Mouse (Mus musculus) hindbrain, embryonic 16.5 days (tissue): ENCODE measurements around the gene Klhl35. TPM values are rescaled to one million over a fixed set of nuclear protein-coding genes. Genes with fewer than 3 reads are reported as not detected.

Source experiments
- ATAC-seq: fragments of 200-750 bp; cut with Nextera tagmentation; 2 replicates; pipeline ENCODE4 v1.8.0; 2017; ENCODE audit warnings: moderate TSS enrichment, moderate library complexity
- H3K27ac ChIP-seq: fragments of 300-500 bp; sonication (generic); 2 replicates; pipeline ENCODE4 v1.5.1; 2014; ENCODE audit warnings: low read depth, mild to moderate bottlenecking, control low read depth, low read length, moderate library complexity
- H3K27me3 ChIP-seq: fragments of 300-500 bp; sonication (generic); replicated peaks from 2 replicates; pipeline ENCODE4 v1.6.1; 2014; ENCODE audit warnings: low read length; ENCODE audit not compliant: control insufficient read depth, insufficient read depth
- H3K36me3 ChIP-seq: fragments of 300-500 bp; sonication (generic); 2 replicates; pipeline ENCODE4 v1.6.1; 2014; ENCODE audit warnings: mild to moderate bottlenecking, low read length, moderate library complexity, mixed read lengths; ENCODE audit not compliant: control insufficient read depth, insufficient read depth
- H3K4me1 ChIP-seq: fragments of 300-500 bp; sonication (generic); 2 replicates; pipeline ENCODE4 v1.6.1; 2014; ENCODE audit warnings: low read depth, low read length; ENCODE audit not compliant: control insufficient read depth, insufficient read depth
- H3K4me2 ChIP-seq: fragments of 300-500 bp; sonication (generic); 2 replicates; pipeline ENCODE4 v1.6.1; 2014; ENCODE audit warnings: mild to moderate bottlenecking, low read length, control low read depth, moderate library complexity
- H3K4me3 ChIP-seq: fragments of 300-500 bp; sonication (generic); 2 replicates; pipeline ENCODE4 v1.5.1; 2014; ENCODE audit warnings: mild to moderate bottlenecking, low read length, control low read depth, moderate library complexity
- H3K9ac ChIP-seq: fragments of 300-500 bp; sonication (generic); 2 replicates; pipeline ENCODE4 v1.6.1; 2014; ENCODE audit warnings: low read depth, mild to moderate bottlenecking, control low read depth, low read length, moderate library complexity
- H3K9me3 ChIP-seq: fragments of 300-500 bp; sonication (generic); 2 replicates; pipeline ENCODE4 v1.6.1; 2014; ENCODE audit warnings: mild to moderate bottlenecking, low read length, moderate library complexity; ENCODE audit not compliant: control insufficient read depth
- WGBS: fragments of 180-500 bp; shearing (Covaris S2); extraction: QIAGEN DNeasy Blood & Tissue Kit; methylation state at CpG from one replicate; pipeline ENCODE4 v1.1.7; 2014; 5-methylcytosine and 5-hydroxymethylcytosine counted together
- polyA plus RNA-seq: library from polyadenylated mRNA; unstranded; fragments of >200 nt; fragmentation: Nextera tagmentation; extraction: Ambion mirVana; gene quantifications from 2 replicates; pipeline ENCODE4 v1.2.1, GENCODE M21; 2015

The Klhl35 gene
- polyA plus RNA-seq = 0.54 and 1.6 TPM in 2 replicates

DNA sequence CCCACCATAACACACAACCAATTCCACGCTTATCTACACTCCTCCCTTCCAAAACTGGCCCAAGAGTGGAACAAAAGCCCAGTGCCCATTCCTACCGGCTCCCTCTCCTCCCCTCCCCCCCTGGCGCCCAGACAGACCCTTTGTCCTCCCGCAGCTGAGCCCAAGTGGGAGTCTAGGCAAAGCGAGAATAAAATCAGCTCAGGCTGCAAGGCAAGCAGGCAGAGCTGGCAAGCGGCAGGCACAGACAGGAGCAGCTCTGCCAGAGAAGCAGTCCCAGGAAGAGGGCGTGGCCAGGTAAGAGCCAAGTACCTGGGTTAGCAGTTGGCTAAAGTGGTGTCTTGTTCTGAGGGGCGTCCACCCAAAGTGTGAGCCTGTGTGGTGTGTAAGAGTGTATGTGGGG lies at the start of gene Klhl35:
TSS of gene Klhl35 (plus strand) at position 194 of the 400 bp plus-strand sequence.
- peak within 1 kb of the TSS; percentile 48 for H3K4me2 ChIP-seq
- H3K9ac ChIP-seq = peak within 1 kb of the TSS; percentile 53
- no peak for ATAC-seq
- peak within 1 kb of the TSS; percentile 57 for H3K27ac ChIP-seq
- H3K4me1 ChIP-seq = peaks cover 42% of the 10 kb centered on the region
- peak within 1 kb of the TSS; percentile 16; the same call in 1 of the 2 replicates for H3K4me3 ChIP-seq
- H3K9me3 ChIP-seq = no peaks in the 10 kb centered on the region
- H3K36me3 ChIP-seq = no peaks in the 10 kb centered on the region; the same call in 1 of the 2 replicates
- WGBS = 16% methylated on average over 8 of the region's 8 CpGs
- H3K27me3 ChIP-seq = no peaks in the 10 kb centered on the region

DNA sequence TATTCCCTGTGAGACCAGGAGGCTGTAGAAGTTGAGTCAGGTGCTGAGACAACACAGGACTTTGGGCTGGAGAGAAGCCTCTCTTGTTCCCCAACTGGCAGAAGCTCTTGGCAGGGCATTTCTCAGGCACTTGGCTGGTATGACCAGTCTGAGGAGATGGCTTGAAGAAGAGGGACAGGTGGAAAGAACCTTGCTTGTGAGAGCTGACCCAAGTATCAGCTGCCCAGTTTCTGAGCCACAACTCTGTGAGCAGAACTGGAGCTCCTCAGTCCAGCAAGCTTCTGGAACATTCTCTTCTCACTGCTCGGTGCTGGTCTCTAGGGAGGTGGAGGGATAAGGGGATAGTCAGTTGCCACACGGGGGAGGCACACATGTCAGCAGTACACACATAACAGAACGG lies 46.5 kb upstream of the Klhl35 start:
- no peak overlapping the region for H3K4me3 ChIP-seq
- no peak overlapping the region for H3K4me2 ChIP-seq
- H3K27me3 ChIP-seq = no peaks in the 10 kb centered on the region
- 0 out of 2 replicates have a peak, but pooled peaks cover 3% of the 10 kb centered on the region for H3K4me1 ChIP-seq
- H3K36me3 ChIP-seq = no peaks in the 10 kb centered on the region; the same call in none of the 2 replicates
- 81% methylated on average over 3 of the region's 3 CpGs for WGBS
- no peak overlapping the region for H3K9ac ChIP-seq
- H3K27ac ChIP-seq = no peak overlapping the region
- ATAC-seq = no peak
- no peaks in the 10 kb centered on the region for H3K9me3 ChIP-seq

DNA sequence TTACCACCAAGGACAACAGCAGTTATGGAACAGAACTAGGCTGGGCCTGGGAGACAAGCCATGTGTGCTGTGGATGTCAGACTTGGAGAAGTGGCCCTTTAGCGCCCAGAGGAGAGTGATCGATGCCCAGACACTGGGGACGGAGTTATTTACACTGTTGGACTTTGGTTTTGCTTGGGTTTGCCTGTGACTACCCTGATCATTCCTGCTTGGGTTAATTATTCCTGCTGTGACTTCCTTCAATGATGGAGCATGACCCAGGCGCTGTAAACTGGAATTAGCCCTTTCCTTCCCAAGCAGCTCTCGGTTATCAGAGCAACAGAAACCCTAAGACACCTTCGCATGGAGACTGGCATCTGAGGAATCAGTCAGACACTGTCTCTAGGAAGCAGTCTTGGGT lies 44.8 kb upstream of the Klhl35 start:
- 92% methylated on average over 6 of the region's 6 CpGs for WGBS
- Histone ChIP-seq H3K9ac (no peak overlapping the region), H3K27me3 (no peaks in the 10 kb centered on the region), H3K4me3 (no peak overlapping the region), H3K9me3 (no peaks in the 10 kb centered on the region), H3K4me1 (peaks cover 5% of the 10 kb centered on the region; the same call in 1 of the 2 replicates), H3K36me3 (no peaks in the 10 kb centered on the region; the same call in 1 of the 2 replicates), H3K27ac (no peak overlapping the region), H3K4me2 (no peak overlapping the region)
- ATAC-seq = no peak

DNA sequence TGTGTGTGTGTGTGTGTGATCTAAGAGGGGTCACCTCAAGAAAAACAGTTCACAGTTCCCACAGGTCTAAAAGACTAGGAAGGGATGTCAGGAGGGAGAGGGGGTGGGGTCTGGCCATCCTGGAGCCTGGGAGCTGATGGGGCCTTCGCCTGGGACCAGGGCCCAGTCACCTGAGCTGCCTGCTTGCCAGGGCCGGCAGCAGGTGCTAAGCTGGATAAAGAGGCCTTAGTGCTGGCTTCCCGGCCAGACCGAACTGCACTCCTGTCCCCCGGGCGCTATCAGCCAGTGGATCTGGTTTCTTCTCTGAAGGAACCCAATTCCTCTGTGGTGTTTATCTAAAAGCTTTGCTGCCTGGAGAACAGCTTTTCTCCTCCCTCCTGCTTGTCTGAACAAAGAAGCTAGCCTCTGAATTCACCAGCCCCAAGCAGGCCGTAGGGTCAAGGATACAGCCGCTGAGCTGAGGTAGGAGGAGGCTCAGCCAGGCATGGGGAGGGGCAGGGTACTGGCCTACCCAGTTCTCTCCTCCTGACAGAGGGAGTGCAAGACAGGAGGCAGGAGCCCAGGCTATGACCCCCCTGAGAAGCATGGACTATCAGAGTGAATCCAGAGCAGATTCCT lies 41.2 kb upstream of the Klhl35 start:
- no peak overlapping the region for H3K4me2 ChIP-seq
- H3K27ac ChIP-seq = peak overlapping the region; percentile 19; the same call in 1 of the 2 replicates
- no peaks in the 10 kb centered on the region for H3K9me3 ChIP-seq
- no peaks in the 10 kb centered on the region for H3K36me3 ChIP-seq
- 45% methylated on average over 8 of the region's 8 CpGs for WGBS
- H3K9ac ChIP-seq = 0 out of 2 replicates have a peak overlapping the region, but pooled peaks have one; percentile 36
- H3K27me3 ChIP-seq = no peaks in the 10 kb centered on the region
- H3K4me1 ChIP-seq = peaks cover 8% of the 10 kb centered on the region; the same call in 1 of the 2 replicates
- H3K4me3 ChIP-seq = no peak overlapping the region
- no peak for ATAC-seq

DNA sequence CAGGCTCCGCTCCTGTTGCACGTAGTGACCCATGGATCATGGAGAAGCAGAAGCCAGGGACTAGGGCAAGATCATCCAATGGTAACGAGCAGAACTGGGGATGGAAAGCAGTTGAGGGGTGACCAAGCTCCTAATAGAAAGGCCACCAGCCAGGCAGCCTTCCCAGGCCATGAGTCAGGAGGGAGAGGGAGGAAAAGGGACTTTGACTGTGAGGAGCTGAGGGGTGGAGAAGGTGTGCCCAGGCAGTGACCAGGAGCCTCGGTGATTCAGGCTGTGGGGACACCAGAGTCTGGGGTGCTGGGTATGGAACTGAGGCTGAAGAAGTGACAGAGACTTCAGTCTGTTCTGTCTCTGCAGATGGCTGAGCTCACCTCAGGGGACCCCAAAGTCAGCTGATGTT lies 40.1 kb upstream of the Klhl35 start:
- ATAC-seq = no peak
- H3K4me2 ChIP-seq = no peak overlapping the region
- H3K36me3 ChIP-seq = no peaks in the 10 kb centered on the region
- no peak overlapping the region for H3K9ac ChIP-seq
- H3K4me3 ChIP-seq = no peak overlapping the region
- 86% methylated on average over 4 of the region's 4 CpGs for WGBS
- no peak overlapping the region for H3K27ac ChIP-seq
- no peaks in the 10 kb centered on the region for H3K27me3 ChIP-seq
- no peaks in the 10 kb centered on the region for H3K9me3 ChIP-seq
- H3K4me1 ChIP-seq = peaks cover 10% of the 10 kb centered on the region; the same call in 1 of the 2 replicates

DNA sequence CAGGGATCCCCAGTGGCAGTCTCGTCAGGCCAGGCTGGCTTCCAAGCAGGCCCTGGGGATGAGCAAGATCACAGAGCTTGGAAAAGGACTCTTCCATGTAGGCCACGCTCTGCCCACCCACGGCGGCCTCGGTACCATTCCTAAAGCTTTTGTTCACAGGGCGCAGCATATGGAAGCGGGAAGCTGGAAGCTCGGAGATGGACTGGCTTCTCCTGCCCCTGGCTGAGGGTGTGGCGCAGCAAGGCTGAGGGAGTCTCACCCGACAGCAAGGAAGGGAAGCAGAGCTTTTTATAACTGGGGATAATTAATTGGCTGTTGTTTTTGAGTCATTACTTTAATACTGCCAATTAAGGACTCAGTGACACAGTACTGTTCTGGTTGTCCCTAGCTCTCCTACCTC lies 38.8 kb upstream of the Klhl35 start:
- Histone ChIP-seq H3K27ac (no peak overlapping the region), H3K27me3 (no peaks in the 10 kb centered on the region), H3K4me1 (peaks cover 10% of the 10 kb centered on the region; the same call in 1 of the 2 replicates), H3K9ac (no peak overlapping the region), H3K4me3 (no peak overlapping the region), H3K36me3 (no peaks in the 10 kb centered on the region), H3K9me3 (no peaks in the 10 kb centered on the region), H3K4me2 (no peak overlapping the region)
- WGBS = 60% methylated on average over 10 of the region's 10 CpGs
- ATAC-seq = no peak

DNA sequence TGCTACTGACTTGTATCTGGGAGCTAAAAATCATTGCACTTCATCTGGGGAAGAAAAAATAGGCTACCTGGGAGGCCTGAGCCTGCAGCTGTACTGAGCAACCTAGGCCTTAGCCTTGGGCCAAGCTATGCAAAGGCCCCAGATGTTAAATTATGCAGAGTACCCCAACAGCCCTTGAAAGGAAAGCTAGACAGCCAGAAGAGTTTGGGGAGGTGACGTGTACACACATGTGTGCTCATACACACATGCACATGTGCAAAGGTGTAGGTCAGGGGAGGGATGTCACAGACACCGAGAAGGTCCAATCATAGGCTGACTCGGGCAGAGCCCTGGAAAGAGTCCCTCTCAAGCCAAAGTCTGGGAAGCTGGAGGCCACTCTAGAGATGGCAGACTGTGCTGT lies 37.8 kb upstream of the Klhl35 start:
- no peak for ATAC-seq
- Histone ChIP-seq H3K4me3 (no peak overlapping the region), H3K27ac (no peak overlapping the region), H3K4me2 (no peak overlapping the region), H3K27me3 (no peaks in the 10 kb centered on the region), H3K9me3 (no peaks in the 10 kb centered on the region), H3K36me3 (no peaks in the 10 kb centered on the region), H3K9ac (no peak overlapping the region), H3K4me1 (peaks cover 16% of the 10 kb centered on the region)
- 94% methylated on average over 3 of the region's 3 CpGs for WGBS

DNA sequence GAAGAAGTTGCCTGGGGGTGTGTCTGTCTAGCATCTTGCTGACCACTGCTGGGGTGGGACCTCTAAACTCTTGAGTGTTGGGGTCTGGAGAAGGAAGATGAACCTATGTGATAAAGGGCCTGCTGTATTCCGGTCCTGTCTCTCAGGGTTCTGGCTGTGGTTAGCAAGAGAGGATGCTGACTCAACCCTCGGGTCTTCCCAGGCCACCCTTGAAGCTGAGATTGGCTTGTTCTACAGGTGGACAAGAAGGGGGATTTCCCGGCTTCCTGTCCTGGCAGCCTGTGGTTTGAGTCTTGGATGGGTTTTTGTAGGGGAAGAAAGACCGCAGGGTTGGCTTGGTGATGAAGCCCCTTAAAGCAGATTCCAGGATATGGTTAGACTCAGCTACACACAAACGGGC lies 37.0 kb upstream of the Klhl35 start:
- ATAC-seq = no peak
- 87% methylated on average over 5 of the region's 5 CpGs for WGBS
- H3K27ac ChIP-seq = no peak overlapping the region
- H3K36me3 ChIP-seq = no peaks in the 10 kb centered on the region
- no peak overlapping the region for H3K4me3 ChIP-seq
- peaks cover 15% of the 10 kb centered on the region for H3K4me1 ChIP-seq
- no peak overlapping the region for H3K9ac ChIP-seq
- H3K4me2 ChIP-seq = no peak overlapping the region
- H3K9me3 ChIP-seq = no peaks in the 10 kb centered on the region
- no peaks in the 10 kb centered on the region for H3K27me3 ChIP-seq

DNA sequence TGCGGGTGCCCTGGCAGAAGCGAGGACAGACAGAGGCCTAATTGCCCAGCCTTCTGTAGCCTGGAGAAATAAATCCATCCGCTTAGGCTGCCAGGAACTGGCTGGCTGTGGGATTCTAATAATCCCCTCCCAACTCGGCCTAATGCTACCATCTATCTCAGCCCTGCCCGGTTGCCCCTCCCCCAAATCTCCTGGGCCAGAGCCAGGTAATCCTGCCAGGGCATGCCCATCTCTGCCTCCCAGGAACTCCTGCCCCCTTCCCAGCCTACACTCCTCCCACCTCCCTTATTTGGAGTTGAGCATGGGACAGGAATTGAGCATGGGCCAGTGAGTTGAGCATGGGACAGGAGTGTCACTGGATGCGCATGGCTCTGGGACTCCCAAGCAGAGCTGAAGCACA lies 36.0 kb upstream of the Klhl35 start:
- Histone ChIP-seq H3K4me3 (no peak overlapping the region), H3K9me3 (no peaks in the 10 kb centered on the region), H3K4me2 (no peak overlapping the region), H3K36me3 (no peaks in the 10 kb centered on the region), H3K9ac (0 out of 2 replicates have a peak overlapping the region, but pooled peaks have one; percentile 3), H3K27ac (no peak overlapping the region), H3K27me3 (no peaks in the 10 kb centered on the region), H3K4me1 (peaks cover 10% of the 10 kb centered on the region)
- peak; percentile 43; the same call in 1 of the 2 replicates for ATAC-seq
- WGBS = 44% methylated on average over 6 of the region's 6 CpGs
